Mouse (Mus musculus) kidney, postnatal 4 days (tissue): ENCODE data around the gene Klhdc7a.

Experiments used
- DNase-seq, 2 experiments: peaks; one replicate each; pipeline ENCODE4 v3.0.0; 2021; ENCODE audit warnings: mixed read lengths in 2 of 2

The Klhdc7a gene

GRCm38 (mm10) chr4:139960086-139960713 is 7.6 kb downstream of the Klhdc7a start:
- DNase-seq = no peak

GRCm38 (mm10) chr4:139959188-139959587 is 8.6 kb downstream of the Klhdc7a start:
- DNase-seq = no peak

- no peak for DNase-seq
These were observed 16.8 kb downstream of the Klhdc7a start for GRCm38 (mm10) chr4:139950876-139951485.

GRCm38 (mm10) chr4:139950431-139950848 is 17.4 kb downstream of the Klhdc7a start:
- DNase-seq = peak; percentile 55 to 76

- DNase-seq = no peak
These were observed 19.2 kb downstream of the Klhdc7a start for GRCm38 (mm10) chr4:139948591-139948990.

GRCm38 (mm10) chr4:139947341-139947740 is 20.5 kb downstream of the Klhdc7a start:
- no peak for DNase-seq

- DNase-seq = no peak
These were observed 26.0 kb downstream of the Klhdc7a start for GRCm38 (mm10) chr4:139941831-139942230.

- DNase-seq = no peak
These were observed 32.3 kb downstream of the Klhdc7a start for GRCm38 (mm10) chr4:139935557-139935956.

- no peak for DNase-seq
These were observed 34.6 kb downstream of the Klhdc7a start for GRCm38 (mm10) chr4:139932970-139933801.

- no peak for DNase-seq
These were observed 35.9 kb downstream of the Klhdc7a start for GRCm38 (mm10) chr4:139931790-139932510.

GRCm38 (mm10) chr4:139930885-139931284 is 36.9 kb downstream of the Klhdc7a start:
- no peak for DNase-seq

GRCm38 (mm10) chr4:139926161-139926561 is 41.7 kb downstream of the Klhdc7a start:
- DNase-seq = no peak

- DNase-seq = peak in 1 of 2 experiments; percentile 15
These were observed 42.3 kb downstream of the Klhdc7a start for GRCm38 (mm10) chr4:139925275-139926160.

GRCm38 (mm10) chr4:139916731-139917130 is 51.1 kb downstream of the Klhdc7a start:
- DNase-seq = no peak
